Mouse (Mus musculus): ENCODE results near the gene Krtap5-4. TPM values are rescaled to one million over a fixed set of nuclear protein-coding genes. Genes with fewer than 3 reads are reported as not detected.

Krtap5-4 gene
- total RNA-seq, 2 experiments from 2014 or later = not detected

GRCm38 (mm10) chr7:142353854-142354253 is 50.5 kb downstream of the Krtap5-4 start:
- DNase-seq (ENCODE audit: low spot score in 2 of 2) = no peak

More at GRCm38 (mm10) chr7:142353854-142354253, 50.5 kb downstream of the Krtap5-4 start:
- intact Hi-C loops (cut with DNase I) = no loop called here

Other genes with a start within 250 kb of the Krtap5-4 start
- gene Mob2, start 242.5 kb upstream of the Krtap5-4 start, total RNA-seq (2021) = 10 to 100 TPM; 33.7 to 37.8 TPM
- gene Dusp8, start 207.7 kb upstream of the Krtap5-4 start, total RNA-seq (2021) = 100 to 1,000 TPM; 152 TPM
- not detected for gene Gm45618, start 182.8 kb upstream of the Krtap5-4 start, total RNA-seq (2021)
- not detected for gene Gm39115, start 167.5 kb upstream of the Krtap5-4 start, total RNA-seq (2021)
- gene Gm45337, start 158.9 kb upstream of the Krtap5-4 start, total RNA-seq (2021) = not detected
- not detected for gene Gm29735, start 146.4 kb upstream of the Krtap5-4 start, total RNA-seq (2021)
- not detected for gene Gm4553, start 137.8 kb upstream of the Krtap5-4 start, total RNA-seq (2021)
- not detected for gene Krtap5-2, start 127.5 kb upstream of the Krtap5-4 start, total RNA-seq (2021)
- gene Gm10153, start 113.2 kb upstream of the Krtap5-4 start, total RNA-seq (2021) = not detected
- gene Krtap5-3, start 102.2 kb upstream of the Krtap5-4 start, total RNA-seq (2021) = not detected
- gene Gm7579, start 91.7 kb upstream of the Krtap5-4 start, total RNA-seq (2021) = not detected
- not detected for gene Krtap5-5, start 73.6 kb upstream of the Krtap5-4 start, total RNA-seq (2021)
- gene Gm40460, start 62.5 kb upstream of the Krtap5-4 start, total RNA-seq (2021) = not detected
- gene Gm2431, start 45.2 kb upstream of the Krtap5-4 start, total RNA-seq (2021) = not detected
- not detected for gene Gm4559, start 29.2 kb upstream of the Krtap5-4 start, total RNA-seq (2021)
- gene Krtap5-1, start 6.4 kb upstream of the Krtap5-4 start, total RNA-seq (2021) = not detected
- 10 to 100 TPM; 26.4 to 28.8 TPM for gene Ifitm10, start 70.2 kb downstream of the Krtap5-4 start, total RNA-seq (2021)
- gene Gm49369, start 79.1 kb downstream of the Krtap5-4 start, total RNA-seq (2021) = 1 to 10 TPM in 1 of 2 experiments, under 1 TPM in 1; 0.57 to 6.8 TPM
- 100 to 1,000 TPM; 318 to 337 TPM for gene Ctsd, start 84.5 kb downstream of the Krtap5-4 start, total RNA-seq (2021)
- not detected for gene Syt8, start 131.3 kb downstream of the Krtap5-4 start, total RNA-seq (2021)
- gene Tnni2, start 138.3 kb downstream of the Krtap5-4 start, total RNA-seq (2021) = not detected
- 1 to 10 TPM; 5.2 to 5.4 TPM for gene Lsp1, start 157.3 kb downstream of the Krtap5-4 start, total RNA-seq (2021)
- not detected for gene Tnnt3, start 195.3 kb downstream of the Krtap5-4 start, total RNA-seq (2021)
- gene Mrpl23, start 229.1 kb downstream of the Krtap5-4 start, total RNA-seq (2021) = 1 to 10 TPM; 3.3 to 6.9 TPM

All from left cerebral cortex, postnatal 25 days (tissue).